Mouse (Mus musculus): ENCODE measurements at regions not wholly inside any gene's neighbourhood (a gene's known extent, or its start where the extent isn't known, plus 50 kb on each side); places are given as distances from the start of the nearest gene placed in this dataset.

DNA sequence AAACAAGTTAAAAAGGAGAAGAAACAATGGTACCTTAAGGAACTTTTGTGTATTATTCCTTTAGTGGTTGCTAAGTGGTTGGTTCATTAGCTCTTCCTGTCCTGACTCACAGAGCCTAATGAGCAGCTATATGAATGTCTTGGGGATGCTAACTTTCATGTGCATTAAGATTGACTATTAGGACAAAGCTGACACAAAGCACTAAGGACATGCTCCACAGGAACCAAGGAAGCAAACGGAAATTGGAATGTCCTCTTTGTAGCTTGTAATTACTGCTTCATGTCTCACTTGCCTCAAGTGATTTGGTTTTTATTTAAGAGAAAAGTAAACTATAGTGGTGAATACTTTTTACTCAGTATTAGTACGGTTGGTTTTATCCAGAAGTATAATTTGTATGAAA, 627.2 kb downstream of the Hdgfl1 start:
- TF ChIP-seq CTCF (IDR thresholded peaks at IDR 0.05; ENCODE audit: control insufficient read depth, insufficient read depth, insufficient replicate concordance, low read depth, low read length), result no peak
- TF ChIP-seq POLR2A (IDR thresholded peaks at IDR 0.05; ENCODE audit: control insufficient read depth, low read depth, low read length), result no peak
